Mouse (Mus musculus) heart, embryonic 15.5 days (tissue): ENCODE measurements around the gene Mettl26. TPM values are rescaled to one million over a fixed set of nuclear protein-coding genes. Genes with fewer than 3 reads are reported as not detected.

ENCODE experiments used
- ATAC-seq: fragments of 200-750 bp; cut with Nextera tagmentation; replicated peaks from 2 replicates; pipeline ENCODE4 v1.8.0; 2017; ENCODE audit warnings: low read depth, moderate TSS enrichment; ENCODE audit not compliant: insufficient number of reproducible peaks, insufficient read depth, low FRiP score
- H3K27ac ChIP-seq: fragments of 300-500 bp; sonication (generic); 2 replicates; pipeline ENCODE4 v1.5.1; 2015; ENCODE audit warnings: mild to moderate bottlenecking, inconsistent platforms
- H3K27me3 ChIP-seq: fragments of 300-500 bp; sonication (generic); 2 replicates; pipeline ENCODE4 v1.6.1; 2015; ENCODE audit warnings: inconsistent platforms
- H3K36me3 ChIP-seq: fragments of 300-500 bp; sonication (generic); 2 replicates; pipeline ENCODE4 v1.6.1; 2015; ENCODE audit warnings: mild to moderate bottlenecking, inconsistent platforms
- H3K4me1 ChIP-seq: fragments of 300-500 bp; sonication (generic); replicated peaks from 2 replicates; pipeline ENCODE4 v1.6.1; 2015; ENCODE audit warnings: inconsistent platforms
- H3K4me2 ChIP-seq: fragments of 300-500 bp; sonication (generic); 2 replicates; pipeline ENCODE4 v1.6.1; 2015; ENCODE audit warnings: inconsistent platforms, mild to moderate bottlenecking, moderate library complexity
- H3K4me3 ChIP-seq: fragments of 300-500 bp; sonication (generic); 2 replicates; pipeline ENCODE4 v1.5.1; 2015; ENCODE audit warnings: mild to moderate bottlenecking, inconsistent platforms
- H3K9ac ChIP-seq: fragments of 300-500 bp; sonication (generic); 2 replicates; pipeline ENCODE4 v1.6.1; 2015; ENCODE audit warnings: mild to moderate bottlenecking, inconsistent platforms
- H3K9me3 ChIP-seq: fragments of 300-500 bp; sonication (generic); replicated peaks from 2 replicates; pipeline ENCODE4 v1.6.1; 2016; ENCODE audit warnings: inconsistent platforms
- WGBS: fragments of 180-500 bp; shearing (Covaris S2); methylation state at CpG from one replicate; pipeline ENCODE4 v1.1.7; 2015; ENCODE audit warnings: mixed read lengths; 5-methylcytosine and 5-hydroxymethylcytosine counted together
- polyA plus RNA-seq: library from polyadenylated mRNA; unstranded; fragments of >200 nt; fragmentation: Nextera tagmentation; extraction: Ambion mirVana; gene quantifications from 2 replicates; pipeline ENCODE4 v1.2.1, GENCODE M21; 2015

The Mettl26 gene
- polyA plus RNA-seq, 1 experiment from 2014 or later, result 29.3 TPM

DNA sequence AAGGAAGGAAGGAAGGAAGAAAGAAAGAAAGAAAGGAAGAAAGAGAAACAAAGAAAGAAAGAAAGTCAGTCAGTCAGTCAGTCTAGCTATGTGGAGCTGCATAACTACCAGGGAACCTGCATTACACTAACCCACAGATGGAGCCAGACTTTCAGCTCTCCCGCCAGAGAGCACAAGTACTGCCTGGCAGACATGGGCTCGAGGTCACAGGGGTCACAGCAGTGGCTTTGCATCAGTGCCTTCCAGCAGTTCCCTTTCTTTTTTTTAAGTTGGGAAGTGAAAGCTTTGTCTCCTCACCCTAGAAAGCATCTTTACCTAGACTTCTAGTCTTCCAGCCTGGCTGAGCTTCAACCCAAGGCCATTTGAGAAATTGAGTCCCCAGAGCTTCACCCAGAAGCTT is 20.5 kb downstream of the Mettl26 start:
- no peak for ATAC-seq
- 35% methylated on average over 2 of the region's 2 CpGs for WGBS

DNA sequence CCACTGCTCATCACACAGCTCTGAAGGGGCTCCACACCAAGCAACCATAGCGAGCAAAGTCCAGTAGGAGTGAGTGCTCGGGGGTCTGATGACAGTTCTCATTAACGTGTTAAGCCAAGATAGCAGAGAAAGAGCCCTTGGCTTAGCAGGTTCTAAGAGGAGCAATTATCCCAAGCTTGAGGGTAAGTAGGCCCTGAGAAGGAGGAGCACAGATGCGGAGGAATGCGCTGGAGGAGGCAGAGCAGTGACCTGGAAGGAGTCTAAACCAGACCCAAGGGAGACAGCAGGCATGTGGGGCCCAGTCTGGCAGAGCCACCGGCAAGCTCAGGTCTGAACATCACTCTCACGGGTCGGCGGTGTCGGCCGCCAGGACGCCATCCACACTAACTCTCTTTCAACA is 21.0 kb downstream of the Mettl26 start:
- H3K27ac ChIP-seq, result no peak overlapping the region
- peaks cover 4% of the 10 kb centered on the region; the same call in 1 of the 2 replicates for H3K36me3 ChIP-seq
- H3K4me1 ChIP-seq, result peaks cover 12% of the 10 kb centered on the region; the same call in 1 of the 2 replicates
- H3K9me3 ChIP-seq, result no peaks in the 10 kb centered on the region
- H3K9ac ChIP-seq, result no peak overlapping the region
- no peak overlapping the region for H3K4me2 ChIP-seq
- no peaks in the 10 kb centered on the region for H3K27me3 ChIP-seq
- 57% methylated on average over 12 of the region's 12 CpGs for WGBS
- H3K4me3 ChIP-seq, result no peak overlapping the region
- no peak for ATAC-seq

More for the DNA sequence above, 20.5 kb downstream of the Mettl26 start:
- no peak overlapping the region for H3K9ac ChIP-seq
- H3K27ac ChIP-seq, result no peak overlapping the region
- no peak overlapping the region for H3K4me3 ChIP-seq
- no peaks in the 10 kb centered on the region for H3K36me3 ChIP-seq
- H3K4me1 ChIP-seq, result peaks cover 12% of the 10 kb centered on the region; the same call in 1 of the 2 replicates
- H3K9me3 ChIP-seq, result no peaks in the 10 kb centered on the region
- H3K27me3 ChIP-seq, result no peaks in the 10 kb centered on the region
- no peak overlapping the region for H3K4me2 ChIP-seq

DNA sequence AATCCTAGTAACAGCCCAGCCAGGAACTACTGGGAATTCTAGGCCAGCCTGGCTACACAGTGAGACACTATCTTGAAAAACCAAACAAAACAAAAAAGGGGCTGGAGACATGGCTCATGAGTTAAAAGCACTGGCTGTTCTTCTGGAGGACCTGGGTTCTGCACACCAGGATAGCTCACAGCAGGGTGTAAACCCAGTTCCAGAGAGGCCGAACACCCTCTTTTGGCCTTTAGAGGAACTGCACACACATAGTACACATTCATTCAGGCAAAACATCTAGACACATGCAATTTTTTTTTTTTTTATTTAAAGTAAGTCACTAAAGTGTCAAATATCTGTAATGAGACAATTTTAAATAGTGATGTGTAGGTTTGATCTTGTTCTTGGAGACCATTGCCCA is 25.3 kb downstream of the Mettl26 start:
- no peak overlapping the region for H3K4me3 ChIP-seq

DNA sequence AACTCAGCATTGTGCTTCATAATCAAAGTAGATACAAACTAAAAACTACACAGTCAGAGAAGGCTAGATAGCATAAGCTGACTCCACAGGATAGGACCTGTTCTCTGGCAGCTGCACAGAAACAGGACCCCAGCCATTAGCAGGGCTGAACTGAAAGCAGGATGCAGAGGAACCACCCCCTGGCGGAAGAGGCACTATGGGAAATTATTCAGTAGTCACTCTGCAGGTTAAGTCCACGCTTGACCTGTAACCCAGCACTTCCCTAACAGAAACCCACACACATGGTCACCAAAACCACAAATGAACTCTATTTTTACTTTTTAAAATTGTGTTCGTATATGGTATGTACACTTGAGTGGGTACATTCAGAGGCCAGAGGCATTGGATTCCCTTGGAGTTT is 28.2 kb downstream of the Mettl26 start:
- Histone ChIP-seq H3K27me3 (no peaks in the 10 kb centered on the region), H3K36me3 (peaks cover 5% of the 10 kb centered on the region; the same call in 1 of the 2 replicates), H3K27ac (no peak overlapping the region), H3K4me1 (no peaks in the 10 kb centered on the region), H3K4me3 (no peak overlapping the region), H3K4me2 (no peak overlapping the region), H3K9ac (no peak overlapping the region), H3K9me3 (no peaks in the 10 kb centered on the region)
- ATAC-seq, result no peak
- WGBS, result 79% methylated on average over 3 of the region's 3 CpGs

More for the DNA sequence above, 25.3 kb downstream of the Mettl26 start:
- H3K4me2 ChIP-seq, result no peak overlapping the region
- no peak overlapping the region for H3K27ac ChIP-seq
- no peak for ATAC-seq
- WGBS, result 81% methylated on average over 1 of the region's 1 CpGs
- H3K4me1 ChIP-seq, result 0 out of 2 replicates have a peak, but pooled peaks cover 8% of the 10 kb centered on the region
- H3K27me3 ChIP-seq, result no peaks in the 10 kb centered on the region
- H3K36me3 ChIP-seq, result peaks cover 5% of the 10 kb centered on the region; the same call in 1 of the 2 replicates
- H3K9me3 ChIP-seq, result no peaks in the 10 kb centered on the region
- H3K9ac ChIP-seq, result no peak overlapping the region

DNA sequence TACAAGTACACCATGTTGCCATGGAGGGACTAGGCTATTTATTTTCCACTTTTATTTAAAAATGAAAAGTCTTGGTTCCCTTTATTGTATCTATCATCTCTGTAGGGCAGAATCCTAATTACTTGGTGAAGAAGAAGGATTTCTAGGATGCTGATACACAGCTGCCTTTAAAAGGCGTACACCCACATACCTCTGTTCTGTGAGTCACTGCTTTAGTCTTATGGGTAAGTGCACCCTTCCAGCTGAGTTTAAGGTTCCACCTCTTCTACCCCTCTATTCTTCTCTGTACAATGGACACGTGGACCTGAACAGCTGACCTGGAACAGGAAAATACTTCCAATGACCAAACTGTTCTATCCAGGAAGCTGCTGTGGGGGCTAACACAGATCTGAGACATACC is 32.8 kb downstream of the Mettl26 start:
- Histone ChIP-seq H3K27me3 (no peaks in the 10 kb centered on the region), H3K36me3 (no peaks in the 10 kb centered on the region), H3K4me1 (no peaks in the 10 kb centered on the region), H3K4me3 (no peak overlapping the region), H3K27ac (no peak overlapping the region), H3K4me2 (no peak overlapping the region), H3K9ac (no peak overlapping the region), H3K9me3 (no peaks in the 10 kb centered on the region)
- no peak for ATAC-seq
- 84% methylated on average over 2 of the region's 2 CpGs for WGBS

DNA sequence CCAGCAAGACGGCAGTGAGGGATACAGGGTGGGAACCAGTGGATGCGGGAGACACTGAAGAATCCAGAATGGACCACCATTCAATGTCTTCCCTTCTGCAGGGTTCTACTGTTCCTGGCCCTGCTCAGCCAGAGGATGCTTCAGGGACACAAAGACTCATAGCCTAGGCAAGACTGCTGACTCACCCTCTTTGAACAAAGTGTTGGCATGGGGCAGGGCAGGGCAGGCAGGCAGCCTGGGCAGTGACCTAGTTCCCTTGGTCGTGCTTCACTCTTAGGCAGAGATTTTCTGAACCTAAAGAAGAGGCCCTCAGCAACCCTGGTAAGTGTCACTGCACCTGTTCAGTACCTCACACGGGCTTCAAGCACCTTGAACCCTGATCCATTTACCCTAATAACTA is 36.9 kb downstream of the Mettl26 start:
- 82% methylated on average over 4 of the region's 4 CpGs for WGBS
- no peak for ATAC-seq
- no peak overlapping the region for H3K4me3 ChIP-seq
- no peak overlapping the region for H3K4me2 ChIP-seq
- no peaks in the 10 kb centered on the region for H3K36me3 ChIP-seq
- no peaks in the 10 kb centered on the region for H3K27me3 ChIP-seq
- H3K4me1 ChIP-seq, result peaks cover 20% of the 10 kb centered on the region
- H3K27ac ChIP-seq, result no peak overlapping the region
- no peaks in the 10 kb centered on the region for H3K9me3 ChIP-seq
- no peak overlapping the region for H3K9ac ChIP-seq

DNA sequence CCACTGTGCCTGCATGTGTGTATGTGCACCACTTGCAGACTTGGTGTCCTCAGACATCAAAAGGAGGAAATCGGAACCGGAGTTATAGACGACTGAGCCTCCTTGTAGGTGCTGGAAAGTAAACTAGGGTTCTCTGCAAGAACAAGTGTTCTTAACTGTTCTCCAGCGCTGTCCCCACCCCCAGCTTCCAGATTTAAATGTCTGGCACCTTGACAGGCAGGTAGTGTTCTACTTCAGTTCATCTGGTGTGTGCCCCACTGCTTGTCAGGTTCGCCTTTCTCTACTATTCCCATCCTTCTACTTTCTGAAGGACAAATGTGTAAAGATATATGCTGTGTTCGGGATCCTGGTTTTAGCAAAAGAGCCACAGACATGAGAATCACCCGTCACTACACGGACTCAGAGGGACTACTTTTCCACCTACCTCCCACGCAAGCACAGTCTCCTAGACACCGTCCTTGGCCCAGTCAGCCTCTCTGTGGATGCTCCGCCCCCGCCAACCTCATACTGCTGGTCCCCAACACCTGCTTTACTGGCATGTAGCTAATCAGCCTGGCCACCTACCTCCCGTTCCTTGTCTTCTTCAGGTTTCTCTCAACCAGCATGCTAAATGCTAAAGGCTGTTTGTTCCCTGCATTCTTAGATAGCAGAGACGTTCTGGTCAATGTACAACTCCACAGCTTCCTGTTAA is 38.5 kb downstream of the Mettl26 start:
- H3K27me3 ChIP-seq, result no peaks in the 10 kb centered on the region
- 64% methylated on average over 14 of the region's 14 CpGs for WGBS
- no peak for ATAC-seq
- H3K36me3 ChIP-seq, result no peaks in the 10 kb centered on the region
- H3K4me1 ChIP-seq, result peaks cover 32% of the 10 kb centered on the region
- H3K4me3 ChIP-seq, result no peak overlapping the region
- peak overlapping the region; percentile 43; the same call in 1 of the 2 replicates for H3K27ac ChIP-seq
- peak overlapping the region; percentile 21 for H3K4me2 ChIP-seq
- no peaks in the 10 kb centered on the region for H3K9me3 ChIP-seq
- H3K9ac ChIP-seq, result no peak overlapping the region

DNA sequence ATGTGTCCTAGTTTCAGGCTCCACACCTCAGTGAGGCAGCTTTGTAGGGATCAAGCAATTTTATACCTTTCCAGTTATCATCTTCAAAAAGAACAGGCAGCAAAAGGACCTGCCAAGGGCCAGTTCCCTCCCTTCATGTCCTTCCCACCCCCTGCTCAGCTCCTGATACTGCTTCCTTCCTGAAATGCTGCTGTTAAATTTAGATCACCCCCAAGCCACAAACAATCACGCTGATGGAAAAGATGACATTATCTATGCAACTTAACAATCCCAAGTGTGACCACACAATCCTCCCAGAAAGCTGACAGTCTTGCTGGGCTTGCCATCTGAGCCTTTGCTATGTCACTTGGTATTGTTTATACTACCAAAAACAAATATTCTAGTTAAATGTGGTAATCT is 39.0 kb downstream of the Mettl26 start:
- Histone ChIP-seq H3K4me1 (peaks cover 38% of the 10 kb centered on the region), H3K9me3 (no peaks in the 10 kb centered on the region), H3K4me2 (peak overlapping the region; percentile 21), H3K27me3 (no peaks in the 10 kb centered on the region), H3K27ac (peak overlapping the region; percentile 43), H3K4me3 (no peak overlapping the region), H3K9ac (no peak overlapping the region), H3K36me3 (no peaks in the 10 kb centered on the region)
- 6% methylated on average over 1 of the region's 1 CpGs for WGBS
- no peak; the same call in 1 of the 2 replicates for ATAC-seq

DNA sequence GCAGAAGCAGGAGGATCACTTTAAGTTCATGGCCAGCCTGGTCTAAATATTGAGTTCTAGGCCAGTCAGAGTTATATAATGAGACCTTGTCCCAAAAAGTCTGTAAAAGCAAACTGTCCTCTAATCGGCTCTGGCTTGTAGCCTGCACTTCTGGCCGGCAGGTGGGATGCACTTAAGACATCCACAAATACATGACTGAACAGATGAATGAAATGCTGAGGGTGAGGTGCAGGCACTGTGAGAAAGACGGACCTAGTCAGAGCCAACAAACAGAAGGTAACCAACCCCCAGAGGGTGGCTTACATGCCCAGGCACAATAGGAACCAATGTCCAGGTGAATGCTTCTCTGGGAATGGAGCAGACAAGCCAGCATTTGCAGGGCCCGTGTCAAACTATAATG is 39.4 kb downstream of the Mettl26 start:
- 58% methylated on average over 4 of the region's 4 CpGs for WGBS
- Histone ChIP-seq H3K4me1 (peaks cover 38% of the 10 kb centered on the region), H3K4me2 (0 out of 2 replicates have a peak overlapping the region, but pooled peaks have one; percentile 21), H3K27me3 (no peaks in the 10 kb centered on the region), H3K9me3 (no peaks in the 10 kb centered on the region), H3K27ac (peak overlapping the region; percentile 43), H3K4me3 (no peak overlapping the region), H3K9ac (no peak overlapping the region), H3K36me3 (no peaks in the 10 kb centered on the region)
- ATAC-seq, result no peak

DNA sequence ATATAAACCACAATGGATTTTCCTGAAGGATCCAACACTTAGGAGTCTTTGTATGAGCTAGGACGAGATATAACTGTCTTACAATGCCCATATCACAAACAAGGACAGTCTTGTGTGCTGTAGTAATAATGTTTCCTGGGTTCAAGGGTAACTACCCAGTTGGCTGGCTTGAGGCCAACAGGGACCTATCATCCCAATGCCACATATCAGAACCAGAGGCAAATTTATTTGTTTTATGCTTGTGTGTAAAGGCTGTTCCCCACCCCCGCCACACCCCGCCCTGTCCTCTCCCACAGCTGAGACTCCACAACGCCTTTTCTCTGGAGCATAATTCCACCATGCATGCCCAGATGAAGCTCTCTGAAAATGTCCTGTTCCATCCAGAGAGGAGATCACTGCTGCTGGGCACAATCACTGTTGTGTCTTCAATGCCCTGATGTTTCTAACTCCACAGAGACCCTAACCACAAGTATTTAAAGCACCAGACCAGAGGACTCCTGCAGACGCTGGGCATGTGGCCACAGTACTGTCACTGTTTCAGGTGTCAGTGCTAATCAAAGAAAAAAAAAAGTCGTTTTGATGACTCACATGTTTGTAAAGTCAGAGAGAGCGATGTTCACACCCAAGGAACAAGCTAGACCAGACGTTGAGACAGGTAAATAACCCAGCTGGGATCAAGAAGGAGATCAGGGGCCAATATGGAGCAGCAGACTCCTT is 42.2 kb downstream of the Mettl26 start:
- Histone ChIP-seq H3K9me3 (no peaks in the 10 kb centered on the region), H3K4me3 (no peak overlapping the region), H3K4me2 (no peak overlapping the region), H3K36me3 (no peaks in the 10 kb centered on the region), H3K4me1 (peaks cover 44% of the 10 kb centered on the region), H3K27ac (no peak overlapping the region), H3K27me3 (no peaks in the 10 kb centered on the region), H3K9ac (no peak overlapping the region)
- ATAC-seq, result no peak
- WGBS, result 78% methylated on average over 8 of the region's 8 CpGs

DNA sequence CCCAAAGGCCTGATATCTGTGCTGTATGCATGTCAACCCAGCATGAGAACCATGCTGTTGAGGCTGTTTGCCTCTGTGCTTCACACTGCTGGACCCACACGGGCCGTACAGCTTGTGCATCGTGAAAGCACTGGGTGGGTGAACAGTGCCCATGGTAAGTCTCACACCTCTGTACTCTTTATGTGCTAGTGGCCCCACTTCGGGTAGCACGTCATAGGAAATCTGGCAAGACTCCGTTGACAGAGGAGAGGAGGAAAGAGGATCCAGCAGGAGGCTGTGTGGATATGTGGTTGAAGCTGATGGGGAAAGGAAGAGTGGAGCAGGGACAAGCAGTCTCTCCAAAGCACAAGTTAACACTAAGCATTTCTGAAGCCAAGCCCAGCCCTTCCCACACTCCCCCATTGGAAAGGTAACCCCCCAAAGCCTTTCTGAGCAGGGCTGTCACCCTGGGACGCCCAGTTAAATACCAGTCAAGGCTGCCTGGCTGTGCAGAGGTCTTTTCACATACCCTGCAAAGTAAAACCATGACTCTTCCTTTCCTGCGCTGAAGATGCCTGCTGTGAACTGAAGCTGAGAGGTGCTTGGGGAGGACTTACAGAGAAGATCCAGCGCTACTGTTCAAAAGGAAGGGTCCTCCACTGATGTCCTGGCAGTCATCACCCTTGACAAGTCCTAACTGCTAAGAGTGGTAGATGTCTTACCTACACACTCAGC is 43.3 kb downstream of the Mettl26 start:
- Histone ChIP-seq H3K9me3 (no peaks in the 10 kb centered on the region), H3K4me3 (peak overlapping the region; percentile 81), H3K4me1 (peaks cover 44% of the 10 kb centered on the region), H3K9ac (peak overlapping the region; percentile 84; the same call in 1 of the 2 replicates), H3K36me3 (no peaks in the 10 kb centered on the region), H3K27me3 (no peaks in the 10 kb centered on the region), H3K4me2 (peak overlapping the region; percentile 93), H3K27ac (no peak overlapping the region)
- 73% methylated on average over 9 of the region's 9 CpGs for WGBS
- no peak for ATAC-seq
